Mouse (Mus musculus): ENCODE measurements at regions not wholly inside any gene's neighbourhood (a gene's known extent, or its start where the extent isn't known, plus 50 kb on each side); places are given as distances from the start of the nearest gene placed in this dataset.

GRCm38 (mm10) chr17:63680479-63680878 lies 180.7 kb upstream of the Fbxl17 start:
- TF ChIP-seq CTCF (IDR thresholded peaks at IDR 0.05; ENCODE audit: low read depth) = no peak
- no peak for ATAC-seq
- no peak overlapping the region for H3K4me2 ChIP-seq (replicated peaks; ENCODE audit: low read depth)
- no peaks in the 10 kb centered on the region for H3K9me3 ChIP-seq (ENCODE audit: control insufficient read depth)
- 70% methylated on average over 3 of the region's 3 CpGs for WGBS
- no peak overlapping the region for H3K4me3 ChIP-seq (ENCODE audit: low read depth, low read length)
- no peaks in the 10 kb centered on the region for H3K36me3 ChIP-seq (ENCODE audit: control insufficient read depth, insufficient read depth)
- H3K27ac ChIP-seq (ENCODE audit: low read depth, low read length) = no peak overlapping the region
- no peak overlapping the region for H3K9ac ChIP-seq (ENCODE audit: low read depth, low read length)
- no peaks in the 10 kb centered on the region for H3K4me1 ChIP-seq (replicated peaks; ENCODE audit: control insufficient read depth, insufficient read depth, low read length)
- no peaks in the 10 kb centered on the region for H3K27me3 ChIP-seq (replicated peaks; ENCODE audit: control insufficient read depth, insufficient read depth, low read length)

GRCm38 (mm10) chr17:63683345-63683744 lies 179.5 kb upstream of the Fer start:
- Histone ChIP-seq H3K36me3 (ENCODE audit: control insufficient read depth, insufficient read depth) (no peaks in the 10 kb centered on the region), H3K27ac (ENCODE audit: low read depth, low read length) (no peak overlapping the region), H3K9me3 (ENCODE audit: control insufficient read depth) (no peaks in the 10 kb centered on the region), H3K4me2 (replicated peaks; ENCODE audit: low read depth) (no peak overlapping the region), H3K27me3 (replicated peaks; ENCODE audit: control insufficient read depth, insufficient read depth, low read length) (no peaks in the 10 kb centered on the region), H3K4me3 (ENCODE audit: low read depth, low read length) (no peak overlapping the region), H3K9ac (ENCODE audit: low read depth, low read length) (no peak overlapping the region), H3K4me1 (replicated peaks; ENCODE audit: control insufficient read depth, insufficient read depth, low read length) (no peaks in the 10 kb centered on the region)
- no peak for ATAC-seq
- TF ChIP-seq CTCF (IDR thresholded peaks at IDR 0.05; ENCODE audit: low read depth) = peak; percentile 34
- WGBS = 64% methylated on average over 9 of the region's 9 CpGs

- H3K4me3 ChIP-seq (ENCODE audit: low read depth, low read length) = no peak overlapping the region
- no peaks in the 10 kb centered on the region for H3K4me1 ChIP-seq (replicated peaks; ENCODE audit: control insufficient read depth, insufficient read depth, low read length)
Measured at GRCm38 (mm10) chr17:63684026-63684425, 178.8 kb upstream of the Fer start.

GRCm38 (mm10) chr17:63685956-63686355 lies 176.9 kb upstream of the Fer start:
- Histone ChIP-seq H3K4me2 (replicated peaks; ENCODE audit: low read depth) (no peak overlapping the region), H3K9me3 (ENCODE audit: control insufficient read depth) (no peaks in the 10 kb centered on the region), H3K27me3 (replicated peaks; ENCODE audit: control insufficient read depth, insufficient read depth, low read length) (no peaks in the 10 kb centered on the region), H3K4me1 (replicated peaks; ENCODE audit: control insufficient read depth, insufficient read depth, low read length) (no peaks in the 10 kb centered on the region), H3K4me3 (ENCODE audit: low read depth, low read length) (no peak overlapping the region), H3K27ac (ENCODE audit: low read depth, low read length) (no peak overlapping the region), H3K36me3 (ENCODE audit: control insufficient read depth, insufficient read depth) (no peaks in the 10 kb centered on the region), H3K9ac (ENCODE audit: low read depth, low read length) (no peak overlapping the region)
- no peak for ATAC-seq
- WGBS = 71% methylated on average over 4 of the region's 4 CpGs
- TF ChIP-seq CTCF (IDR thresholded peaks at IDR 0.05; ENCODE audit: low read depth) = no peak

More at GRCm38 (mm10) chr17:63684026-63684425, 178.8 kb upstream of the Fer start:
- WGBS = 51% methylated on average over 3 of the region's 3 CpGs
- H3K4me2 ChIP-seq (replicated peaks; ENCODE audit: low read depth) = no peak overlapping the region
- no peak for TF ChIP-seq CTCF (IDR thresholded peaks at IDR 0.05; ENCODE audit: low read depth)
- H3K36me3 ChIP-seq (ENCODE audit: control insufficient read depth, insufficient read depth) = no peaks in the 10 kb centered on the region
- H3K27me3 ChIP-seq (replicated peaks; ENCODE audit: control insufficient read depth, insufficient read depth, low read length) = no peaks in the 10 kb centered on the region
- ATAC-seq = no peak
- H3K9ac ChIP-seq (ENCODE audit: low read depth, low read length) = no peak overlapping the region
- no peaks in the 10 kb centered on the region for H3K9me3 ChIP-seq (ENCODE audit: control insufficient read depth)
- no peak overlapping the region for H3K27ac ChIP-seq (ENCODE audit: low read depth, low read length)

- TF ChIP-seq CTCF (IDR thresholded peaks at IDR 0.05; ENCODE audit: low read depth) = no peak
- ATAC-seq = no peak
- 82% methylated on average over 4 of the region's 4 CpGs for WGBS
- Histone ChIP-seq H3K27me3 (replicated peaks; ENCODE audit: control insufficient read depth, insufficient read depth, low read length) (no peaks in the 10 kb centered on the region), H3K4me1 (replicated peaks; ENCODE audit: control insufficient read depth, insufficient read depth, low read length) (no peaks in the 10 kb centered on the region), H3K4me3 (ENCODE audit: low read depth, low read length) (no peak overlapping the region), H3K9me3 (ENCODE audit: control insufficient read depth) (no peaks in the 10 kb centered on the region), H3K36me3 (ENCODE audit: control insufficient read depth, insufficient read depth) (no peaks in the 10 kb centered on the region), H3K4me2 (replicated peaks; ENCODE audit: low read depth) (no peak overlapping the region), H3K27ac (ENCODE audit: low read depth, low read length) (no peak overlapping the region), H3K9ac (ENCODE audit: low read depth, low read length) (no peak overlapping the region)
Measured at GRCm38 (mm10) chr17:63686361-63686760, 176.5 kb upstream of the Fer start.

GRCm38 (mm10) chr17:63689291-63689690 lies 173.6 kb upstream of the Fer start:
- WGBS = 83% methylated on average over 8 of the region's 8 CpGs
- H3K4me3 ChIP-seq (ENCODE audit: low read depth, low read length) = no peak overlapping the region
- H3K4me2 ChIP-seq (replicated peaks; ENCODE audit: low read depth) = no peak overlapping the region
- no peak overlapping the region for H3K9ac ChIP-seq (ENCODE audit: low read depth, low read length)
- no peaks in the 10 kb centered on the region for H3K9me3 ChIP-seq (ENCODE audit: control insufficient read depth)
- H3K27me3 ChIP-seq (replicated peaks; ENCODE audit: control insufficient read depth, insufficient read depth, low read length) = no peaks in the 10 kb centered on the region
- no peak overlapping the region for H3K27ac ChIP-seq (ENCODE audit: low read depth, low read length)
- H3K4me1 ChIP-seq (replicated peaks; ENCODE audit: control insufficient read depth, insufficient read depth, low read length) = no peaks in the 10 kb centered on the region
- no peak for TF ChIP-seq CTCF (IDR thresholded peaks at IDR 0.05; ENCODE audit: low read depth)
- ATAC-seq = no peak
- no peaks in the 10 kb centered on the region for H3K36me3 ChIP-seq (ENCODE audit: control insufficient read depth, insufficient read depth)

Measured in intestine, postnatal 0 days (tissue).